Mouse (Mus musculus) intestine, embryonic 16.5 days (tissue): Measurements from ENCODE around the gene Slc12a8. TPM values are rescaled to one million over a fixed set of nuclear protein-coding genes. Genes with fewer than 3 reads are reported as not detected.

Experiments used
- ATAC-seq: fragments of 200-750 bp; cut with Nextera tagmentation; 2 replicates; pipeline ENCODE4 v1.8.0; 2017; ENCODE audit warnings: moderate TSS enrichment, moderate library complexity
- H3K27ac ChIP-seq: fragments of 300-500 bp; sonication (generic); 2 replicates; pipeline ENCODE4 v1.5.1; 2014; ENCODE audit warnings: mild to moderate bottlenecking, low read length
- H3K27me3 ChIP-seq: fragments of 300-500 bp; sonication (generic); replicated peaks from 2 replicates; pipeline ENCODE4 v1.6.1; 2014; ENCODE audit warnings: low read length, control low read depth, mixed read lengths; ENCODE audit not compliant: control insufficient read depth, insufficient read depth
- H3K36me3 ChIP-seq: fragments of 300-500 bp; sonication (generic); 2 replicates; pipeline ENCODE4 v1.6.1; 2014; ENCODE audit warnings: low read length, control low read depth; ENCODE audit not compliant: control insufficient read depth, insufficient read depth
- H3K4me1 ChIP-seq: fragments of 300-500 bp; sonication (generic); 2 replicates; pipeline ENCODE4 v1.6.1; 2014; ENCODE audit warnings: low read length, control low read depth, mixed read lengths; ENCODE audit not compliant: control insufficient read depth, insufficient read depth
- H3K4me2 ChIP-seq: fragments of 300-500 bp; sonication (generic); 2 replicates; pipeline ENCODE4 v1.6.1; 2014; ENCODE audit warnings: low read depth, low read length, control low read depth
- H3K4me3 ChIP-seq: fragments of 300-500 bp; sonication (generic); 2 replicates; pipeline ENCODE4 v1.5.1; 2014; ENCODE audit warnings: mild to moderate bottlenecking, low read length
- H3K9ac ChIP-seq: fragments of 300-500 bp; sonication (generic); 2 replicates; pipeline ENCODE4 v1.6.1; 2014; ENCODE audit warnings: low read depth, low read length
- H3K9me3 ChIP-seq: fragments of 300-500 bp; sonication (generic); 2 replicates; pipeline ENCODE4 v1.6.1; 2016; ENCODE audit warnings: low read length, control low read depth; ENCODE audit not compliant: control insufficient read depth
- WGBS: fragments of 180-500 bp; shearing (Covaris S2); extraction: QIAGEN DNeasy Blood & Tissue Kit; methylation state at CpG from one replicate; pipeline ENCODE4 v1.1.7; 2014; 5-methylcytosine and 5-hydroxymethylcytosine counted together
- polyA plus RNA-seq: library from polyadenylated mRNA; unstranded; fragments of >200 nt; fragmentation: Nextera tagmentation; extraction: Ambion mirVana; gene quantifications from 2 replicates; pipeline ENCODE4 v1.2.1, GENCODE M21; 2015

The Slc12a8 gene
- polyA plus RNA-seq, 1 experiment from 2014 or later = 10.3 TPM

- Histone ChIP-seq H3K27ac (peak overlapping the region; percentile 82), H3K4me1 (peaks cover 29% of the 10 kb centered on the region), H3K4me3 (no peak overlapping the region), H3K9ac (peak overlapping the region; percentile 50), H3K9me3 (no peaks in the 10 kb centered on the region), H3K27me3 (no peaks in the 10 kb centered on the region), H3K4me2 (0 out of 2 replicates have a peak overlapping the region, but pooled peaks have one; percentile 3), H3K36me3 (no peaks in the 10 kb centered on the region)
- 48% methylated on average over 12 of the region's 12 CpGs for WGBS
- peak; percentile 34 for ATAC-seq
Observed at GRCm38 (mm10) chr16:33562874-33563537, 45.9 kb downstream of the Slc12a8 start.

DNA sequence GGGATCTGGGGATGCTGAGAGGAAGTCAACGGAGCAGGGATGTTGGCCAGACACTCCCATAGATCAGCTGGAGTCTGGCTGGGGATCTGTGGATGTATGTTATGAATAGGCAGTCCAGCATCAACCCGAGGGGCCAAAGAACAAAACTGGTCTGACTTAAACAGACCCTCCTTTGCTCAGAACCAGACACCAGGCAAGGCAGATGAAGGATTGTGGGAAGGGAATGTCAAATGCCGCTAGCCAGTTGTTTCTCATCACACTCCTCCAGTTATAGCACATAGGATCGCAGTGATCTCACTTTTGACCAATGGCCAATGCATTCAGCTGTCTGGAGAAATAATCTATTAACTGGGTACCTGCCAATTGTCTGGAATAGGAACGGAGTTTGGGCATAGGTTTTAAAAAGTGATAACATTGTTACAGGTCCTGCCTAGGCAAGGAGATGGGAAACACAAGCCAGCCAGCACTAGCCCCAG is 46.4 kb downstream of the Slc12a8 start:
- peak overlapping the region; percentile 82 for H3K27ac ChIP-seq
- peaks cover 29% of the 10 kb centered on the region for H3K4me1 ChIP-seq
- H3K27me3 ChIP-seq = no peaks in the 10 kb centered on the region
- no peaks in the 10 kb centered on the region for H3K36me3 ChIP-seq
- 43% methylated on average over 5 of the region's 5 CpGs for WGBS
- H3K4me3 ChIP-seq = no peak overlapping the region
- H3K4me2 ChIP-seq = no peak overlapping the region
- H3K9me3 ChIP-seq = no peaks in the 10 kb centered on the region
- peak; percentile 38; the same call in 1 of the 2 replicates for ATAC-seq
- no peak overlapping the region for H3K9ac ChIP-seq

DNA sequence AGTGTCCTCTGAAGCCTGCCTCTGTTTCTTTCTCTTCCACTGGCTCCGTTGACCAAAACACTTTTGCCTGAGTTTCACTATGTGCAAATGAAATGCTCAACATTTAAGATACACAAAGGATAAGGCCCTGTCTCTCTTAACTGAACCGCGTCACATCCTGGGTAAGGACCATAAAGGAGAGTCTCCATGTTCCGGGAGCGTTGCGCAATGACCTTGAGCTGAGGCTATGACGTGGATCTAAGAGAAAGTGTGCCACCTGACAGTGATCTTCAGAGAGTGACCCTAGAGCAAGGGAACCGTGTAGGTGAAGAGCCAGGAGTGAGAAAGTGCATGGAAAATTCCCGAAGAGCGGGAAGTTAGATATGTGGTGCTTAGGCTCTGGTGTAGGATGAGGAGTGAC is 49.3 kb downstream of the Slc12a8 start:
- no peak overlapping the region for H3K4me3 ChIP-seq
- ATAC-seq = no peak
- WGBS = 87% methylated on average over 10 of the region's 10 CpGs
- H3K9ac ChIP-seq = no peak overlapping the region
- no peak overlapping the region for H3K27ac ChIP-seq
- no peak overlapping the region for H3K4me2 ChIP-seq
- no peaks in the 10 kb centered on the region for H3K9me3 ChIP-seq
- peaks cover 16% of the 10 kb centered on the region for H3K4me1 ChIP-seq
- H3K36me3 ChIP-seq = no peaks in the 10 kb centered on the region
- H3K27me3 ChIP-seq = no peaks in the 10 kb centered on the region

GRCm38 (mm10) chr16:33567736-33568135 is 50.6 kb downstream of the Slc12a8 start:
- Histone ChIP-seq H3K36me3 (no peaks in the 10 kb centered on the region), H3K4me3 (no peak overlapping the region), H3K4me2 (no peak overlapping the region), H3K9me3 (no peaks in the 10 kb centered on the region), H3K27me3 (no peaks in the 10 kb centered on the region), H3K9ac (no peak overlapping the region), H3K4me1 (peaks cover 8% of the 10 kb centered on the region), H3K27ac (no peak overlapping the region)
- 66% methylated on average over 4 of the region's 4 CpGs for WGBS
- no peak for ATAC-seq

- no peak overlapping the region for H3K27ac ChIP-seq
- ATAC-seq = no peak
- no peaks in the 10 kb centered on the region for H3K9me3 ChIP-seq
- H3K36me3 ChIP-seq = no peaks in the 10 kb centered on the region
- H3K9ac ChIP-seq = no peak overlapping the region
- H3K4me1 ChIP-seq = peaks cover 4% of the 10 kb centered on the region; the same call in 1 of the 2 replicates
- H3K4me3 ChIP-seq = no peak overlapping the region
- no peak overlapping the region for H3K4me2 ChIP-seq
- 78% methylated on average over 12 of the region's 12 CpGs for WGBS
- no peaks in the 10 kb centered on the region for H3K27me3 ChIP-seq
Observed at GRCm38 (mm10) chr16:33568269-33569016, 51.3 kb downstream of the Slc12a8 start.

DNA sequence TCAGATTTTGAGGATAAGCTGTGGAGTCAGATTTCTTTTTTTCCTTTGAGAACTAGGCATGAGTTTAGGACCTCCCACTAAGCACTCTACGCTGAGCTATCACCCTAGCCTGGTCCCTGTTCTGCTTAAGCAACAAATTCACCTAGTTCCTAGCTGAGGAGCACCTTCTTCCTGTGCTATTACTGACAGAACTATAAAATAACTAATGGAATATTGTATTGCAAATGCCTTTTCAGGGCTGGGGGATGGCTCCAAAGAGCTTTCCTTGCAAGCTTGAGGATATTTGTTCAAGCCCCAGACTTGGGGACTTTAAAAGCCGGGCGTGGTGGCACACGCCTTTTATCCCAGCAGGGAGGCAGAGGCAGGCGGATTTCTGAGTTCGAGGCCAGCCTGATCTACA is 55.5 kb downstream of the Slc12a8 start:
- no peaks in the 10 kb centered on the region for H3K36me3 ChIP-seq
- H3K9ac ChIP-seq = no peak overlapping the region
- no peak overlapping the region for H3K4me2 ChIP-seq
- no peak overlapping the region for H3K27ac ChIP-seq
- H3K27me3 ChIP-seq = no peaks in the 10 kb centered on the region
- no peak overlapping the region for H3K4me3 ChIP-seq
- WGBS = 81% methylated on average over 6 of the region's 6 CpGs
- H3K9me3 ChIP-seq = no peaks in the 10 kb centered on the region
- H3K4me1 ChIP-seq = peaks cover 5% of the 10 kb centered on the region; the same call in 1 of the 2 replicates
- no peak for ATAC-seq

DNA sequence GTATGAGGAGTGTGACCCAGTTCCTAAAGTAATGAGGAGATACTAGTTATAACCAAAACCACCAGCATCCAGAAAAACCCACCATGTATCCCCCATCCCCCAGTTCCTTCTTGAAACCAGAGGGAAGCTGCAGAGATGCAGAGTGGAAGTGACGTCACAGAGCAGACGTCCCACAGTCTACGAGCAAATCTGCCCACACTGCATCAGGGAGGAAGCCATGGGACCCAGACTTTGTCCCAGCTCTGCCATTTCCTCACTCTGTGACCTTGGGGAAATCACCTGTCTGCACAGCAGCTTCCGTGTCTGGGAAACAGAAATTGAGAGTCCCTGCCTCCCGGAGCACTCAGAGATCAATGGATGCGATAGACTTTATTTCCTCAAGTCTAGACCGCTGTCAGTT is 56.6 kb downstream of the Slc12a8 start:
- peaks cover 4% of the 10 kb centered on the region; the same call in 1 of the 2 replicates for H3K4me1 ChIP-seq
- 66% methylated on average over 7 of the region's 7 CpGs for WGBS
- peak; percentile 69 for ATAC-seq
- no peaks in the 10 kb centered on the region for H3K36me3 ChIP-seq
- H3K27me3 ChIP-seq = no peaks in the 10 kb centered on the region
- no peaks in the 10 kb centered on the region for H3K9me3 ChIP-seq
- no peak overlapping the region for H3K27ac ChIP-seq
- H3K4me2 ChIP-seq = no peak overlapping the region
- no peak overlapping the region for H3K4me3 ChIP-seq
- H3K9ac ChIP-seq = peak overlapping the region; percentile 20; the same call in 1 of the 2 replicates

GRCm38 (mm10) chr16:33575728-33576127 is 58.6 kb downstream of the Slc12a8 start:
- Histone ChIP-seq H3K27me3 (no peaks in the 10 kb centered on the region), H3K27ac (no peak overlapping the region), H3K4me1 (peaks cover 11% of the 10 kb centered on the region), H3K4me2 (no peak overlapping the region), H3K9ac (no peak overlapping the region), H3K4me3 (no peak overlapping the region), H3K9me3 (no peaks in the 10 kb centered on the region), H3K36me3 (no peaks in the 10 kb centered on the region)
- WGBS = 66% methylated on average over 6 of the region's 6 CpGs
- ATAC-seq = no peak

- Histone ChIP-seq H3K4me3 (no peak overlapping the region), H3K27ac (peak overlapping the region; percentile 28; the same call in 1 of the 2 replicates), H3K4me2 (no peak overlapping the region), H3K9ac (no peak overlapping the region), H3K27me3 (no peaks in the 10 kb centered on the region), H3K4me1 (peaks cover 17% of the 10 kb centered on the region), H3K36me3 (no peaks in the 10 kb centered on the region), H3K9me3 (no peaks in the 10 kb centered on the region)
- 76% methylated on average over 36 of the region's 36 CpGs for WGBS
- no peak for ATAC-seq
Observed at GRCm38 (mm10) chr16:33576271-33577189, 59.4 kb downstream of the Slc12a8 start.
